Mouse (Mus musculus): ENCODE data around the gene Cd300ld2. TPM values are rescaled to one million over a fixed set of nuclear protein-coding genes. Genes with fewer than 3 reads are reported as not detected.
A peak's percentile ranks its signal among the peaks of the same experiment; 100 is the strongest.
"Not testable (repeated sequence)": the region's sequence is repeated elsewhere in the genome, so short reads cannot be mapped to it uniquely, and the experiment has no call there.

Cd300ld2 gene
- polyA plus RNA-seq (2014; fragmentation: Nextera tagmentation; extraction: Ambion mirVana): not detected in 2 replicates

DNA sequence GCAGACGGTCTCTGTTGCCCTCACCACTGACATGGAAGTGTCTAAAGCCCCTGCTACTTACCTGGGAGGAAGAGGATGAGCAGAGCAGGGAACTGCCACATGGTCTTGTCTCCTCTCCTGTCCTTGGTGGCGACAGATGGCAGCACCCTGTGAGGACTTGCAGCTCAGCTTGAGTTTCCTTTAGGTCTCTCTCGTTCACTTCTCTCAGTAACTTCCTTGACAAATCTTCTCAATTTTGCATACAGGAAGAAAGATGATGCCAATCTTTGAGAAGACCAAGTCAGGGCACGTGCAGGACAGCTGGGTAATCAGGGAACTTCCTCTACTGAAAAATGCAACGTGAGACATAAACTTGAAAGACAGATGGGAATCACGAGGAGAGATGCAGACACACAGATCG lies at the start of gene Cd300ld2:
Cd300ld2 (minus strand) TSS at position 101 of the 400 bp plus-strand sequence.
- no CpG with 5 or more reads among the region's 7 CpGs for WGBS
- not testable (repeated sequence) for H3K9ac ChIP-seq (ENCODE audit: low read length); H3K27ac ChIP-seq (ENCODE audit: low read depth); ATAC-seq (replicated peaks; ENCODE audit: low FRiP score, low TSS enrichment, low read depth); H3K4me1 ChIP-seq (replicated peaks; ENCODE audit: control insufficient read depth, insufficient read depth, low read length); H3K27me3 ChIP-seq (replicated peaks; ENCODE audit: control insufficient read depth, insufficient read depth, low read length); H3K4me2 ChIP-seq (ENCODE audit: low read length); H3K36me3 ChIP-seq (ENCODE audit: control insufficient read depth, insufficient read depth, low read length); DNase-seq (ENCODE audit: low spot score); H3K4me3 ChIP-seq (ENCODE audit: low read depth, low read length); H3K9me3 ChIP-seq (ENCODE audit: control insufficient read depth, low read length)

DNA sequence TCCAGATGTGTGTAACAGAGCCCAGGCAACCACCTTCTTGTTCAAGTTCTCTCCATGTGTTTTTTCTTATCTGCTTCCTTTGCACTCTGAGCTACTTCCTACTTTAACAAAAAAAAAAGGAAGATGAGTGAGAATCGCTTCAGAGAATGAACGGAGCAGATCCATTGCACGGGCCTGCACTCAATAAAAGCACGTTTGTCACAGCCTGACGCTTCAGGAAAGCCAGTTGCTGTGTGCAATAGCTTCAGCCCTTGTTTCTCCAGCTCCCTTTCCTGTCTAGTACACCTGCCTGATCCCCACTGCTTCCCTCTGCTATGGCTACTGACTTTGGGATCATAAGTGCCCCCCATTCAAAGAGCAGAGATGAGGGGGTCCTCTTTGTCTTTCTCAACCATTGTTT lies 46.1 kb upstream of the Cd300ld2 start, which contains the start of gene Cd300e:
Cd300e (minus strand) TSS at position 101 of the 400 bp plus-strand sequence.
- H3K36me3 ChIP-seq (ENCODE audit: control insufficient read depth, insufficient read depth, low read length): no peaks in the 10 kb centered on the region
- ATAC-seq (replicated peaks; ENCODE audit: low FRiP score, low TSS enrichment, low read depth) (no peak), DNase-seq (ENCODE audit: low spot score) (no peak)
- H3K27me3 ChIP-seq (replicated peaks; ENCODE audit: control insufficient read depth, insufficient read depth, low read length): no peaks in the 10 kb centered on the region
- H3K27ac ChIP-seq (ENCODE audit: low read depth): no peak within 1 kb of the TSS
- no peak within 1 kb of the TSS for H3K4me3 ChIP-seq (ENCODE audit: low read depth, low read length)
- no peak within 1 kb of the TSS for H3K4me2 ChIP-seq (ENCODE audit: low read length)
- WGBS: 31% methylated on average over 5 of the region's 5 CpGs
- no peak within 1 kb of the TSS for H3K9ac ChIP-seq (ENCODE audit: low read length)
- H3K9me3 ChIP-seq (ENCODE audit: control insufficient read depth, low read length): no peaks in the 10 kb centered on the region
- no peaks in the 10 kb centered on the region for H3K4me1 ChIP-seq (replicated peaks; ENCODE audit: control insufficient read depth, insufficient read depth, low read length)

DNA sequence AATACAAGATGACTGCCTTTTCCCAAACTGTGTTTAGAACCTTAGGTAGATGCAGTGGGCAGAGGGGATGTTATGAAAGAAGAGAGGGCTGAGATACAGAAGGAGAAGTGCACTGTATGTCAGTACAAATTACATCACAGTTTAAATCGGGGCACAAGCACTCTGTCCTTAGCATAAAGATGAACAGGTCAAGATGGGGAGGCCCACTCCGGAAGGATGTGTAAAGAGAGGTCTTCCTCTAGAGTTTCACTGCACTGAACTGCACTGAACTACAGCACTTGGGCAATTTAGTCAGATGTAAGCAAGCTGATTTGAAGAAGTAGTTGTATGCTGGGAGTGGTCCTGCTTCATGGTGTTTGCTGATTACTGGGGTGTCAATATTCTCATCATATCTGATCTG lies 43.8 kb upstream of the Cd300ld2 start:
- no peaks in the 10 kb centered on the region for H3K36me3 ChIP-seq (ENCODE audit: control insufficient read depth, insufficient read depth, low read length)
- ATAC-seq (replicated peaks; ENCODE audit: low FRiP score, low TSS enrichment, low read depth): no peak

DNA sequence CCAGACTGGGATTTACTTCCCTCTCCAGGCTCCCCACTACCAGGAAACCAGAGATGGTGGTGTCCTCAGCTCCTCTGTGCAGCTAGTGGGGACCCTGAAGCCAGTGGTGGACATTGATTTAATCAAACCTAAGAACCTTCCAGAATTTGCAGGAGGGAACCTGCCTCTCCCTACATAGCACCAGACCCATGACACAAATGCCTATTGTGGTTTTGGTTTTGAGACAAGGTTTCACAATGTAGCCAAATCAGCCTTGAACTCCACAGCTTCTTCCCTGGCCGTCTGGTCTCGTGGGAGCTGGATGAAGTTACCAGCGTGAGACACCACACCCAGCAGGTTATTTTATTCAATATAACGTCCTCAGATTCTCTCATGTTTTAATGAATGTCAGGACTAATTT lies 42.7 kb upstream of the Cd300ld2 start:
- ATAC-seq (replicated peaks; ENCODE audit: low FRiP score, low TSS enrichment, low read depth) (no peak), DNase-seq (ENCODE audit: low spot score) (no peak)
- no peak overlapping the region for H3K27ac ChIP-seq (ENCODE audit: low read depth)
- WGBS: 78% methylated on average over 4 of the region's 4 CpGs
- no peak overlapping the region for H3K4me2 ChIP-seq (ENCODE audit: low read length)
- no peaks in the 10 kb centered on the region for H3K36me3 ChIP-seq (ENCODE audit: control insufficient read depth, insufficient read depth, low read length)
- no peaks in the 10 kb centered on the region for H3K27me3 ChIP-seq (replicated peaks; ENCODE audit: control insufficient read depth, insufficient read depth, low read length)
- no peaks in the 10 kb centered on the region for H3K9me3 ChIP-seq (ENCODE audit: control insufficient read depth, low read length)
- H3K4me3 ChIP-seq (ENCODE audit: low read depth, low read length): no peak overlapping the region
- no peak overlapping the region for H3K9ac ChIP-seq (ENCODE audit: low read length)
- H3K4me1 ChIP-seq (replicated peaks; ENCODE audit: control insufficient read depth, insufficient read depth, low read length): no peaks in the 10 kb centered on the region

More for the DNA sequence above, 43.8 kb upstream of the Cd300ld2 start:
- no peak for DNase-seq (ENCODE audit: low spot score)
- no peak overlapping the region for H3K27ac ChIP-seq (ENCODE audit: low read depth)
- H3K4me3 ChIP-seq (ENCODE audit: low read depth, low read length): no peak overlapping the region
- H3K9me3 ChIP-seq (ENCODE audit: control insufficient read depth, low read length): no peaks in the 10 kb centered on the region
- H3K4me2 ChIP-seq (ENCODE audit: low read length): no peak overlapping the region
- H3K9ac ChIP-seq (ENCODE audit: low read length): no peak overlapping the region
- WGBS: 84% methylated on average over 2 of the region's 2 CpGs
- H3K27me3 ChIP-seq (replicated peaks; ENCODE audit: control insufficient read depth, insufficient read depth, low read length): no peaks in the 10 kb centered on the region
- H3K4me1 ChIP-seq (replicated peaks; ENCODE audit: control insufficient read depth, insufficient read depth, low read length): no peaks in the 10 kb centered on the region

- Histone ChIP-seq H3K27me3 (replicated peaks; ENCODE audit: control insufficient read depth, insufficient read depth, low read length) (no peaks in the 10 kb centered on the region), H3K9ac (ENCODE audit: low read length) (no peak overlapping the region), H3K4me3 (ENCODE audit: low read depth, low read length) (no peak overlapping the region), H3K4me1 (replicated peaks; ENCODE audit: control insufficient read depth, insufficient read depth, low read length) (no peaks in the 10 kb centered on the region), H3K36me3 (ENCODE audit: control insufficient read depth, insufficient read depth, low read length) (no peaks in the 10 kb centered on the region), H3K27ac (ENCODE audit: low read depth) (no peak overlapping the region), H3K9me3 (ENCODE audit: control insufficient read depth, low read length) (no peaks in the 10 kb centered on the region), H3K4me2 (ENCODE audit: low read length) (no peak overlapping the region)
- ATAC-seq (replicated peaks; ENCODE audit: low FRiP score, low TSS enrichment, low read depth) (no peak), DNase-seq (ENCODE audit: low spot score) (no peak)
Observed at GRCm38 (mm10) chr11:115054537-115054936, 38.5 kb upstream of the Cd300ld2 start.

GRCm38 (mm10) chr11:115052991-115053390 lies 37.0 kb upstream of the Cd300ld2 start:
- Histone ChIP-seq H3K27me3 (replicated peaks; ENCODE audit: control insufficient read depth, insufficient read depth, low read length) (no peaks in the 10 kb centered on the region), H3K9me3 (ENCODE audit: control insufficient read depth, low read length) (no peaks in the 10 kb centered on the region), H3K4me1 (replicated peaks; ENCODE audit: control insufficient read depth, insufficient read depth, low read length) (no peaks in the 10 kb centered on the region), H3K4me2 (ENCODE audit: low read length) (no peak overlapping the region), H3K9ac (ENCODE audit: low read length) (no peak overlapping the region), H3K4me3 (ENCODE audit: low read depth, low read length) (no peak overlapping the region), H3K27ac (ENCODE audit: low read depth) (no peak overlapping the region), H3K36me3 (ENCODE audit: control insufficient read depth, insufficient read depth, low read length) (no peaks in the 10 kb centered on the region)
- ATAC-seq (replicated peaks; ENCODE audit: low FRiP score, low TSS enrichment, low read depth) (no peak), DNase-seq (ENCODE audit: low spot score) (no peak)
- WGBS: 94% methylated on average over 1 of the region's 1 CpGs

DNA sequence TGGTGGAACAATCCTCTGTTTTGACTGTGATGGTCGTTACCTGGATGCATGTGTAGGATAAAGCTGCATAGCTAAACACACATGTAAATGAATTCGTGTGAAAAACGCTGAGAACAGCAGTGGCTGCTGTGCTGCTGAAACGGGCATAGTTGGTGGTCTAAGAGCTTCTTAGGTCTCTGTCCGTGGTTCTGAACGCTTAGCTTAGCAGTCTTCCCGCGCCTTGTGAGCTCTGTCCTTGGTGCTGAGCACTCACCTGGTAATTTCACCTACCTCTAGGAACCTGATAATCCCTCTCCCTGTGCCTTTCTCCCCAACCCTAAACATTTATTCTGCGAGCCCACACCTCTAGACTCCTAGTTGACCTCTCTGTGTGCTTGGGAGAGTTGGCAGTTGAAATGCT lies 36.2 kb upstream of the Cd300ld2 start:
- no peak overlapping the region for H3K4me2 ChIP-seq (ENCODE audit: low read length)
- 2% methylated on average over 9 of the region's 9 CpGs for WGBS

DNA sequence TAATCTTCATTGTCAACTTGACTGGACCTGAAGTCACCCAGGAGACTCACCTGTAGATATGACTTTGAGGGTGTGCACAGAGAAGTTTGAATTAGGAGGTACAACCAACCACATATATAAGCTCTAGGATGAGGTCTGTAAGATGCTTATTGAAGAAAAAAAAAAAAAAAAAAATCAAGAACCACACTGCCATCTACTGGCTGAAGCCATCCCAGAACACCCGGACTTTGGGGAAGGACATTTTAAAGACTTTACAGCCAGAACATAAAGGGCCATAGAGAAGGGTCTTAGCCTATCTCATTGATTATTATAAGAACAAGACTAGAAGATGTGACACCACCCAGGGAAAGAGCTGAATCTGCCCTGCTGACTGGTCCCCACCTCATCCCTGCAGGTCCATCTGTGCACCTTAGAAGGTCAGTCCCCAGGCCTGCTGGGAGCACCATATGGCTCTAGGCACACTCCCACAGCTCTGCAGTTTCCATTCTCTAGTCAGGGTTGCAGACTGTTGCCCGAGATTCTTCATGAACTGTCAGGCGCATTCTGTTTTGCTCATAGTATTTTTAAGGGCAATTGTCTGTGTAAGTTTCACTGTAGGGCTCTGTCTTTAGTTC lies 33.4 kb upstream of the Cd300ld2 start:
- Histone ChIP-seq H3K4me1 (replicated peaks; ENCODE audit: control insufficient read depth, insufficient read depth, low read length) (no peaks in the 10 kb centered on the region), H3K27ac (ENCODE audit: low read depth) (no peak overlapping the region), H3K4me2 (ENCODE audit: low read length) (no peak overlapping the region), H3K9ac (ENCODE audit: low read length) (no peak overlapping the region), H3K27me3 (replicated peaks; ENCODE audit: control insufficient read depth, insufficient read depth, low read length) (no peaks in the 10 kb centered on the region), H3K9me3 (ENCODE audit: control insufficient read depth, low read length) (no peaks in the 10 kb centered on the region), H3K4me3 (ENCODE audit: low read depth, low read length) (no peak overlapping the region), H3K36me3 (ENCODE audit: control insufficient read depth, insufficient read depth, low read length) (no peaks in the 10 kb centered on the region)
- no peak for DNase-seq (ENCODE audit: low spot score)
- WGBS: 41% methylated on average over 3 of the region's 3 CpGs
- no peak for ATAC-seq (replicated peaks; ENCODE audit: low FRiP score, low TSS enrichment, low read depth)

More for the DNA sequence above, 36.2 kb upstream of the Cd300ld2 start:
- DNase-seq (ENCODE audit: low spot score) (peak; percentile 85), ATAC-seq (replicated peaks; ENCODE audit: low FRiP score, low TSS enrichment, low read depth) (no peak)
- Histone ChIP-seq H3K9ac (ENCODE audit: low read length) (no peak overlapping the region), H3K36me3 (ENCODE audit: control insufficient read depth, insufficient read depth, low read length) (no peaks in the 10 kb centered on the region), H3K9me3 (ENCODE audit: control insufficient read depth, low read length) (no peaks in the 10 kb centered on the region), H3K4me1 (replicated peaks; ENCODE audit: control insufficient read depth, insufficient read depth, low read length) (no peaks in the 10 kb centered on the region), H3K4me3 (ENCODE audit: low read depth, low read length) (no peak overlapping the region), H3K27me3 (replicated peaks; ENCODE audit: control insufficient read depth, insufficient read depth, low read length) (no peaks in the 10 kb centered on the region), H3K27ac (ENCODE audit: low read depth) (no peak overlapping the region)

DNA sequence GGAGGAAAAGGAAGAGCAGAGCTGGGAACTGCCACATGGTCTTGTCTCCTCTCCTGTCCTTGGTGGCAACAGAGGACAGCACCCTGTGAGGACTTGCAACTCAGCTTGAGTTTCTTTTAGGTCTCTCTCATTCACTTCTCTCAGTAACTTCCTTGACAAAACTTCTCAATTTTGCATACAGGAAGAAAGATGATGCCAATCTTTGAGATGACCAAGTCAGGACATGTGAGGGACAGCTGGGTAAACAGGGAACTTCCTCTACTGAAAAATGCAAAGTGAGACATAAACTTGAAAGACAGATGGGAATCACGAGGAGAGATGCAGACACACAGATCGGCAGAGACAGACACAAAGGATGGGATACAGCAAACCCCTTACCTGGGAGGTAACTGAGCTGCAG lies 32.3 kb upstream of the Cd300ld2 start, which contains the start of gene Cd300ld3:
Cd300ld3 (minus strand) TSS at position 151 of the 400 bp plus-strand sequence.
- Histone ChIP-seq H3K4me3 (ENCODE audit: low read depth, low read length) (no peak within 1 kb of the TSS), H3K27ac (ENCODE audit: low read depth) (no peak within 1 kb of the TSS), H3K36me3 (ENCODE audit: control insufficient read depth, insufficient read depth, low read length) (no peaks in the 10 kb centered on the region), H3K4me1 (replicated peaks; ENCODE audit: control insufficient read depth, insufficient read depth, low read length) (no peaks in the 10 kb centered on the region), H3K9ac (ENCODE audit: low read length) (no peak within 1 kb of the TSS), H3K4me2 (ENCODE audit: low read length) (no peak within 1 kb of the TSS), H3K9me3 (ENCODE audit: control insufficient read depth, low read length) (no peaks in the 10 kb centered on the region), H3K27me3 (replicated peaks; ENCODE audit: control insufficient read depth, insufficient read depth, low read length) (no peaks in the 10 kb centered on the region)
- DNase-seq (ENCODE audit: low spot score) (no peak), ATAC-seq (replicated peaks; ENCODE audit: low FRiP score, low TSS enrichment, low read depth) (no peak)
- whole genome bisulfite sequencing: 76% methylated on average over 2 of the region's 2 CpGs

Data from intestine, embryonic 14.5 days (tissue).